Mouse (Mus musculus): Measurements from ENCODE around the gene Fut9. TPM values are rescaled to one million over a fixed set of nuclear protein-coding genes. Genes with fewer than 3 reads are reported as not detected.

Gene Fut9
- total RNA-seq, 1 experiment from 2014 or later = not detected

- no peak for ATAC-seq (replicated peaks; ENCODE audit: insufficient number of reproducible peaks, low FRiP score, low TSS enrichment, poor library complexity, severe bottlenecking)
Measured at GRCm38 (mm10) chr4:25658792-25659191, 141.3 kb downstream of the Fut9 start.

- ATAC-seq (replicated peaks; ENCODE audit: insufficient number of reproducible peaks, low FRiP score, low TSS enrichment, poor library complexity, severe bottlenecking) = no peak
Measured at GRCm38 (mm10) chr4:25651902-25652301, 148.1 kb downstream of the Fut9 start.

GRCm38 (mm10) chr4:25648107-25648506 is 151.9 kb downstream of the Fut9 start:
- no peak for ATAC-seq (replicated peaks; ENCODE audit: insufficient number of reproducible peaks, low FRiP score, low TSS enrichment, poor library complexity, severe bottlenecking)

DNA sequence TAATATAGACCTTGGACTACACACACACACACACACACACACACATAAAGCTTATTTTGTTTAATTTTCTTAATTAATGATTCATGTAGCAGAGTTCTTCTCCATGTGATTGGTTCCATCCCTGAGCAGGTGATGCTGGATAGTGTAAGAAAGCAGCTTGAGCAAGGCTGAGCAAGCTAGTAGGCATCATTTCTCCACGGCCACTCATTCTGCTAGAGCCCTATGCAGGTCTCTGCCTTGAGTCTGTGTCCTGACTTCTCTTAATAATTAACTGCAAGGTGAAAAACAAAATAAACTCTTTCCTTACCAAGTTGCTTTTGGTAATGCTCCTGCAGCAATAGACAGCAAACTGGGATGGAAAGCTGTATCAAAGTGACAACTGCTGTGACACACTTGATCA is 152.5 kb downstream of the Fut9 start:
- no peak for ATAC-seq (replicated peaks; ENCODE audit: insufficient number of reproducible peaks, low FRiP score, low TSS enrichment, poor library complexity, severe bottlenecking)

GRCm38 (mm10) chr4:25645580-25645979 is 154.5 kb downstream of the Fut9 start:
- no peak for ATAC-seq (replicated peaks; ENCODE audit: insufficient number of reproducible peaks, low FRiP score, low TSS enrichment, poor library complexity, severe bottlenecking)

- no peak for ATAC-seq (replicated peaks; ENCODE audit: insufficient number of reproducible peaks, low FRiP score, low TSS enrichment, poor library complexity, severe bottlenecking)
Measured at GRCm38 (mm10) chr4:25641993-25642392, 158.1 kb downstream of the Fut9 start.

- ATAC-seq (replicated peaks; ENCODE audit: insufficient number of reproducible peaks, low FRiP score, low TSS enrichment, poor library complexity, severe bottlenecking) = no peak
Measured at GRCm38 (mm10) chr4:25633262-25633661, 166.8 kb downstream of the Fut9 start.

DNA sequence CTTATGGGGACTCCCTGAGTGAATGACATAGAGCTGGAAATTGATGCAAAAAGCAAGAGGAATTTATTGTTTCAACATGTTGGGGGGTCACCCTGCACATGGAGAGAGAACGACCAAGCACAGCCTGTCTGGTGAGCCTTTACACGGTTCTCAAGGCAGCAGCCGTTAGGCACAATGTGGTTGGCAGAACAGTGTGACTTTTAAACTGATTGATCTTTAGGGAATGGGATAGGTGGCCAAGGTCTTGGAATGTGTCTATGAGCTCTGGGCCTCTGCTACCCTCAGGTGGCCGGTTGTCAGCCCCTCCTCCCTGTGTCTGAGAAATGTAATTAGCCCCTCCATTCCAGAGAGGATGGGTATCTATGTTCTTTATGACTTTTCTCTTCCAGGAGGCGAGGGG is 171.9 kb downstream of the Fut9 start:
- no peak for ATAC-seq (replicated peaks; ENCODE audit: insufficient number of reproducible peaks, low FRiP score, low TSS enrichment, poor library complexity, severe bottlenecking)

- no peak for ATAC-seq (replicated peaks; ENCODE audit: insufficient number of reproducible peaks, low FRiP score, low TSS enrichment, poor library complexity, severe bottlenecking)
Measured at GRCm38 (mm10) chr4:25627467-25627866, 172.6 kb downstream of the Fut9 start.

- no peak for ATAC-seq (replicated peaks; ENCODE audit: insufficient number of reproducible peaks, low FRiP score, low TSS enrichment, poor library complexity, severe bottlenecking)
Measured at GRCm38 (mm10) chr4:25627039-25627438, 173.0 kb downstream of the Fut9 start.

DNA sequence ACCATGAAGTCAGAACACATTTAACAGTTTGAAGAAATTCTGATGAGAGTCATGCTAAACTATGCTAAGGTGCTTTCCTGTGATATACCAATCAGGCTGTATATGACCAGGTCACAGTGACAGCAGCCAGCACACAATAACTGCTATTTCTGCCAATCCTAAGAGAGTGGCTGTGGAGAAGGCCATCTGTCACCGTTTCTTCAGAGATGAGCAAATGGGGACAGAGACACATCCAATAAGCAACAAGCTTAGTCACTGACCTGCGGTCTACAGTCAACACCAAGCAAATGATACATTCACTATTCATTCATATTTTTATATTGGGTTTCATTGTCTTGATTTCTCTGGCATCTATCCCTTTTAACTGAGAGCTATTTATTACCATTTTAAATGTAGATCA is 176.9 kb downstream of the Fut9 start:
- ATAC-seq (replicated peaks; ENCODE audit: insufficient number of reproducible peaks, low FRiP score, low TSS enrichment, poor library complexity, severe bottlenecking) = no peak

- ATAC-seq (replicated peaks; ENCODE audit: insufficient number of reproducible peaks, low FRiP score, low TSS enrichment, poor library complexity, severe bottlenecking) = no peak
Measured at GRCm38 (mm10) chr4:25617301-25617700, 182.7 kb downstream of the Fut9 start.

DNA sequence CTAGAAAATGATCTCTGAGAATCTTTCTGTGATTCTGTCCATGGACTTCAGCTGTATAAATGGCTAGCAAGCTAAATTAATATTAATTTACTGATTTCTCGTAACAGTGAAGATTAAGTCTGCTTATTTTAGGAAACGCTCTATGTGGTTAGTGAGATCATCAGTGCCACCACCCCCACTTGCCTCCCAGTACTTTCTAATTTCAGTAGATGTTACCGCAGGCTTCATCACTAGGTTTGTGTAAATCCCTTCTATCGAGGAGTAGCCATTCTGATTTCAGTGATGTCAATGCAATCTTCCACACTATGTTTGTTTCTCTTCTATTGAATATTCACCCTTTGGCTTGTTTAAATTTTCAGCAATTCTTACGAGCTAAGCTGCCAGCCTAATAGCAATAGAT is 186.6 kb downstream of the Fut9 start:
- no peak for ATAC-seq (replicated peaks; ENCODE audit: insufficient number of reproducible peaks, low FRiP score, low TSS enrichment, poor library complexity, severe bottlenecking)

GRCm38 (mm10) chr4:25610481-25610880 is 189.6 kb downstream of the Fut9 start:
- no peak for ATAC-seq (replicated peaks; ENCODE audit: insufficient number of reproducible peaks, low FRiP score, low TSS enrichment, poor library complexity, severe bottlenecking)

GRCm38 (mm10) chr4:25593218-25593617 is 206.8 kb downstream of the Fut9 start:
- ATAC-seq (replicated peaks; ENCODE audit: insufficient number of reproducible peaks, low FRiP score, low TSS enrichment, poor library complexity, severe bottlenecking) = no peak
